Comparison of ENCODE assay signal across 9 mouse cellular contexts in the genomic region with DNA sequence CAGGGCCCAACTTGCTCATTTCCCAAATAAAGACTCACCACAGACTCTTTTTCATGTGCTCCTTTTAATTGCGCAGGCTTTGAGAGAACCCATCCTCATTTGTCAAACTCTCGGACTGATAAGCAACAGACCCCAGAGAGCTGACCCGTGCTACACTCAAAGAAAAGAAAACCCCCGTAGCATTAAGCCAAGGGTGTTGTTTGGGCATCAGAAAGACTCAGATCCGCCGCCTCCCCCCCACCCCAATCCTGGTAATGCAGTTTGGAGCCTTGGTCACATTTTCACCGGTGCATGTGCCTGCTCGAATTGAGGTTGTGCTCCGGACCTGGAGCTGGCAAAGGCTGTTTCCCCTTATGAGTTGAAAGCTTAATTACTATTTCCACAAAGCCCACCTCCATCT. TPM values are rescaled to one million over a fixed set of nuclear protein-coding genes. Genes with fewer than 3 reads are reported as not detected.
DNase-seq lines count a peak whose midpoint lies in the region; ATAC-seq and TF ChIP-seq lines count a peak whose summit lies in the region.
"Had no signal": no experiment of that assay in that cellular context is flagged by ENCODE, and none has a peak within 500 bp of the region (broad histone marks: within the 10 kb centered on the region; RNA-seq: fewer than 3 reads in every experiment).

A gene (minus strand): TSS at position 101 of the 400 bp plus-strand sequence.

- H3K4me2 ChIP-seq in lung, embryonic 16.5 days (ENCODE audit: low read depth, low read length): peak within 1 kb of the TSS; percentile 71
- peak within 1 kb of the TSS; percentile 71 for H3K4me2 ChIP-seq in limb, embryonic 14.5 days (replicated peaks; ENCODE audit: low read depth, low read length, severe bottlenecking)
- H3K4me2 ChIP-seq in stomach, embryonic 16.5 days (ENCODE audit: low read depth, low read length): peak within 1 kb of the TSS; percentile 73

- H3K27me3 ChIP-seq in heart, adult 2 months (ENCODE audit: control insufficient read depth, insufficient read depth, low read length): peaks cover 8% of the 10 kb centered on the region
- H3K27me3 ChIP-seq in lung, embryonic 16.5 days (ENCODE audit: control insufficient read depth, insufficient read depth, low read depth, low read length): peaks cover 37% of the 10 kb centered on the region
- peaks cover 88% of the 10 kb centered on the region for H3K27me3 ChIP-seq in limb, embryonic 14.5 days (ENCODE audit: control insufficient read depth, insufficient read depth, low read length)
- H3K27me3 ChIP-seq in stomach, embryonic 16.5 days (ENCODE audit: control insufficient read depth, insufficient read depth, low read length): peaks cover 69% of the 10 kb centered on the region

- H3K4me1 ChIP-seq in heart, adult 2 months (ENCODE audit: control insufficient read depth, insufficient read depth, low read length): peaks cover 2% of the 10 kb centered on the region; the same call in 1 of the 2 replicates
- peaks cover 18% of the 10 kb centered on the region for H3K4me1 ChIP-seq in lung, embryonic 16.5 days (replicated peaks; ENCODE audit: control insufficient read depth, insufficient read depth, low read length)
- peaks cover 30% of the 10 kb centered on the region for H3K4me1 ChIP-seq in limb, embryonic 14.5 days (ENCODE audit: control insufficient read depth, insufficient read depth, low read length)
- peaks cover 9% of the 10 kb centered on the region; the same call in 1 of the 2 replicates for H3K4me1 ChIP-seq in stomach, embryonic 16.5 days (ENCODE audit: control insufficient read depth, insufficient read depth, low read length)

- no peak within 1 kb of the TSS for H3K27ac ChIP-seq in heart, adult 2 months
- H3K27ac ChIP-seq in lung, embryonic 16.5 days (ENCODE audit: low read length): peak within 1 kb of the TSS; percentile 95
- H3K27ac ChIP-seq in limb, embryonic 14.5 days (replicated peaks; ENCODE audit: low read depth, low read length): peak within 1 kb of the TSS; percentile 79
- H3K27ac ChIP-seq in stomach, embryonic 16.5 days (ENCODE audit: low read length): no peak within 1 kb of the TSS

- no peak for TF ChIP-seq EP300 in heart, adult 2 months (IDR thresholded peaks at IDR 0.05; ENCODE audit: insufficient read depth, low read depth, low read length)

- WGBS in heart, adult 2 months: 26% methylated on average over 9 of the region's 9 CpGs
- WGBS in lung, embryonic 16.5 days: 9% methylated on average over 9 of the region's 9 CpGs
- 9% methylated on average over 9 of the region's 9 CpGs for WGBS in limb, embryonic 14.5 days
- WGBS in stomach, embryonic 16.5 days: 10% methylated on average over 9 of the region's 9 CpGs

- DNase-seq in heart, adult 2 months: no peak
- no peak for DNase-seq in heart, postnatal 10 days
- DNase-seq in lung, adult 18-20 months: no peak
- DNase-seq in limb, embryonic 14.5 days (ENCODE audit: low spot score): no peak
- DNase-seq in spleen, postnatal 14 days (ENCODE audit: low spot score in 2 of 2): no peak
- no peak for DNase-seq in urinary bladder, postnatal 4 days (ENCODE audit: low spot score in 2 of 2)
- DNase-seq: right cerebral cortex, postnatal 4 days had no signal

- TF ChIP-seq CTCF in heart, adult 2 months (IDR thresholded peaks at IDR 0.05): no peak

- H3K9ac ChIP-seq in heart, adult 2 months (ENCODE audit: low read depth, low read length): peak within 1 kb of the TSS; percentile 33
- peak within 1 kb of the TSS; percentile 75 for H3K9ac ChIP-seq in lung, embryonic 16.5 days (ENCODE audit: low read length)
- H3K9ac ChIP-seq in limb, embryonic 14.5 days (ENCODE audit: low read depth, low read length, severe bottlenecking): peak within 1 kb of the TSS; percentile 62
- H3K9ac ChIP-seq in stomach, embryonic 16.5 days (ENCODE audit: low read length): peak within 1 kb of the TSS; percentile 49

- no peaks in the 10 kb centered on the region for H3K9me3 ChIP-seq in lung, embryonic 16.5 days (ENCODE audit: control insufficient read depth, low read length)
- no peaks in the 10 kb centered on the region for H3K9me3 ChIP-seq in limb, embryonic 14.5 days (ENCODE audit: control insufficient read depth, low read length)
- no peaks in the 10 kb centered on the region for H3K9me3 ChIP-seq in stomach, embryonic 16.5 days (replicated peaks; ENCODE audit: control insufficient read depth, low read length)

- intact Hi-C loops in heart, adult 2 months (cut with DNase I): loop anchor here (10.0 kb wide), 1 partner anchor 270 kb away; no protein-coding TSS in a partner anchor
- intact Hi-C loops in heart, postnatal 10 days (cut with DNase I): no loop called here

- H3K4me3 ChIP-seq in heart, adult 2 months: peak within 1 kb of the TSS; percentile 43
- peak within 1 kb of the TSS; percentile 53 for H3K4me3 ChIP-seq in lung, embryonic 16.5 days (ENCODE audit: low read length)
- peak within 1 kb of the TSS; percentile 42 for H3K4me3 ChIP-seq in limb, embryonic 14.5 days (replicated peaks; ENCODE audit: low read length)
- peak within 1 kb of the TSS; percentile 43 for H3K4me3 ChIP-seq in stomach, embryonic 16.5 days (replicated peaks; ENCODE audit: low read length)

- no peak for TF ChIP-seq POLR2A in heart, adult 2 months (IDR thresholded peaks at IDR 0.05; ENCODE audit: insufficient read depth, low read depth, low read length)
- no peak for TF ChIP-seq POLR2A in limb, embryonic 14.5 days (IDR thresholded peaks at IDR 0.05; ENCODE audit: borderline replicate concordance, extremely low read depth, insufficient read depth, insufficient read length)

- no peaks in the 10 kb centered on the region for H3K79me2 ChIP-seq in heart, adult 2 months (replicated peaks; ENCODE audit: control insufficient read depth, insufficient read depth, low read length)

- ATAC-seq in lung, embryonic 16.5 days (ENCODE audit: low read depth): no peak
- no peak for ATAC-seq in limb, embryonic 14.5 days (ENCODE audit: low FRiP score, low read depth)
- ATAC-seq in stomach, embryonic 16.5 days (ENCODE audit: insufficient read depth, low FRiP score): no peak

- no peaks in the 10 kb centered on the region for H3K36me3 ChIP-seq in heart, adult 2 months (ENCODE audit: control insufficient read depth, insufficient read depth, low read length)
- H3K36me3 ChIP-seq in lung, embryonic 16.5 days (ENCODE audit: control insufficient read depth, insufficient read depth, low read length): no peaks in the 10 kb centered on the region
- H3K36me3 ChIP-seq in limb, embryonic 14.5 days (ENCODE audit: control insufficient read depth, insufficient read depth, low read length): no peaks in the 10 kb centered on the region
- no peaks in the 10 kb centered on the region for H3K36me3 ChIP-seq in stomach, embryonic 16.5 days (ENCODE audit: control insufficient read depth, insufficient read depth, low read length)

RNA-seq across cellular contexts. Expression of the gene that starts here (rescaled TPM):
- total RNA-seq in heart, adult 2 months (2021): under 1 TPM; 0.26 to 0.43 TPM
- 0.70 and 0.82 TPM in 2 replicates for polyA plus RNA-seq in heart, adult 2 months (2012; rRNA removed)
- total RNA-seq in heart, postnatal 10 days (2021): 1 to 10 TPM; 1.2 to 2.3 TPM
- 46.8 and 54.9 TPM in 2 replicates for polyA plus RNA-seq in lung, embryonic 16.5 days (2015; fragmentation: Nextera tagmentation; extraction: Ambion mirVana)
- polyA plus RNA-seq in limb, embryonic 14.5 days (2012; rRNA removed): 362 and 495 TPM in 2 replicates
- polyA plus RNA-seq in limb, embryonic 14.5 days (2014; fragmentation: Nextera tagmentation; extraction: Ambion mirVana): 30.2 and 39.9 TPM in 2 replicates
- 6.4 and 8.9 TPM in 2 replicates for polyA plus RNA-seq in stomach, embryonic 16.5 days (2015; fragmentation: Nextera tagmentation; extraction: Ambion mirVana)

Comparison
In these comparisons a context has a peak if more than half of its experiments do, and no peak if none do; other contexts are left out.
1. H3K27ac ChIP-seq: peak in lung, embryonic 16.5 days (single experiment) and limb, embryonic 14.5 days (single experiment); none in heart, adult 2 months (single experiment) and stomach, embryonic 16.5 days (single experiment).
2. Peak in every context shown above with its lines, with median percentiles within 50 percentile points of each other: H3K4me3 ChIP-seq, H3K9ac ChIP-seq and H3K4me2 ChIP-seq.